Mouse (Mus musculus): ENCODE data around the gene Cd83. TPM values are rescaled to one million over a fixed set of nuclear protein-coding genes. Genes with fewer than 3 reads are reported as not detected.
A peak's percentile ranks its signal among the peaks of the same experiment; 100 is the strongest.

Gene Cd83
- total RNA-seq (2014; rRNA removed) (3.8 and 4.4 TPM in 2 replicates), polyA plus RNA-seq (2012; rRNA removed) (0.40 and 0.73 TPM in 2 replicates)

GRCm38 (mm10) chr13:43784725-43785711 is at the start of gene Cd83:
Cd83 (plus strand) TSS chr13:43784775.
- Histone ChIP-seq H3K9ac (ENCODE audit: low read depth, low read length) (peak within 1 kb of the TSS; percentile 49), H3K36me3 (ENCODE audit: control insufficient read depth, insufficient read depth, low read length) (no peaks in the 10 kb centered on the region), H3K27me3 (ENCODE audit: control insufficient read depth, insufficient read depth, low read length) (no peaks in the 10 kb centered on the region; the same call in 1 of the 2 replicates), H3K4me1 (ENCODE audit: control insufficient read depth, insufficient read depth, low read length) (peaks cover 7% of the 10 kb centered on the region; the same call in 1 of the 2 replicates), H3K27ac (replicated peaks; ENCODE audit: insufficient read depth, low read depth, low read length) (no peak within 1 kb of the TSS), H3K4me3 (ENCODE audit: insufficient read depth, low read depth, low read length) (peak within 1 kb of the TSS; percentile 60), H3K79me2 (ENCODE audit: control insufficient read depth, insufficient read depth, low read length) (no peaks in the 10 kb centered on the region)
- TF ChIP-seq POLR2A (IDR thresholded peaks at IDR 0.05; ENCODE audit: extremely low read depth, insufficient read depth, low read length): no peak
- 6% methylated on average over 73 of the region's 73 CpGs for WGBS
- no peak for DNase-seq (ENCODE audit: extremely low read depth, low read depth, low spot score)

GRCm38 (mm10) chr13:43739598-43740275 is 44.8 kb upstream of the Cd83 start:
- Histone ChIP-seq H3K36me3 (ENCODE audit: control insufficient read depth, insufficient read depth, low read length) (no peaks in the 10 kb centered on the region), H3K79me2 (ENCODE audit: control insufficient read depth, insufficient read depth, low read length) (no peaks in the 10 kb centered on the region), H3K27me3 (ENCODE audit: control insufficient read depth, insufficient read depth, low read length) (no peaks in the 10 kb centered on the region), H3K4me3 (ENCODE audit: insufficient read depth, low read depth, low read length) (no peak overlapping the region), H3K4me1 (ENCODE audit: control insufficient read depth, insufficient read depth, low read length) (no peaks in the 10 kb centered on the region), H3K9ac (ENCODE audit: low read depth, low read length) (no peak overlapping the region), H3K27ac (replicated peaks; ENCODE audit: insufficient read depth, low read depth, low read length) (no peak overlapping the region)
- peak; percentile 61 for DNase-seq (ENCODE audit: extremely low read depth, low read depth, low spot score)
- 32% methylated on average over 15 of the region's 15 CpGs for WGBS
- peak; percentile 89 for TF ChIP-seq CTCF (IDR thresholded peaks at IDR 0.05; ENCODE audit: low read depth, low read length)
- TF ChIP-seq POLR2A (IDR thresholded peaks at IDR 0.05; ENCODE audit: extremely low read depth, insufficient read depth, low read length): no peak

DNA sequence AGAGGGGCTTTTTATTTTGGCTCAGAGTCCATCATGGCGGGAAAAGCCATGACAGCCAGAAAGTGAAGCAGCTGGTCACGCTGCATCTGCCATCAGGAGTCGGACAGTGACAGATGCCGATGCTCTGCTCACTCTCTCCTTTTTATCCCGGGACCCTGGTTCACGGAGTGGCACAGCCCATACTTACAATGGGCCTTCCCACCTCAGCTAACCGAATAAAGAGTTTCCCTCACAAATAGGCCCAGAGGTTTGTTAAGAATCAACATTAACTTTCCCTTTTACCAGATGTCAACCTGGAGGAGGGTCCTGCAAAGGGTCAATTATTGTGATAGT is 44.3 kb upstream of the Cd83 start:
- H3K27ac ChIP-seq (replicated peaks; ENCODE audit: insufficient read depth, low read depth, low read length): no peak overlapping the region
- H3K79me2 ChIP-seq (ENCODE audit: control insufficient read depth, insufficient read depth, low read length): no peaks in the 10 kb centered on the region
- H3K4me1 ChIP-seq (ENCODE audit: control insufficient read depth, insufficient read depth, low read length): no peaks in the 10 kb centered on the region
- no peaks in the 10 kb centered on the region for H3K36me3 ChIP-seq (ENCODE audit: control insufficient read depth, insufficient read depth, low read length)
- no peaks in the 10 kb centered on the region for H3K27me3 ChIP-seq (ENCODE audit: control insufficient read depth, insufficient read depth, low read length)
- H3K9ac ChIP-seq (ENCODE audit: low read depth, low read length): no peak overlapping the region
- TF ChIP-seq CTCF (IDR thresholded peaks at IDR 0.05; ENCODE audit: low read depth, low read length) (no peak), POLR2A (IDR thresholded peaks at IDR 0.05; ENCODE audit: extremely low read depth, insufficient read depth, low read length) (no peak)
- no peak for DNase-seq (ENCODE audit: extremely low read depth, low read depth, low spot score)
- no peak overlapping the region for H3K4me3 ChIP-seq (ENCODE audit: insufficient read depth, low read depth, low read length)
- WGBS: 86% methylated on average over 7 of the region's 7 CpGs

- no peak overlapping the region for H3K4me3 ChIP-seq (ENCODE audit: insufficient read depth, low read depth, low read length)
- H3K4me1 ChIP-seq (ENCODE audit: control insufficient read depth, insufficient read depth, low read length): no peaks in the 10 kb centered on the region
- no peaks in the 10 kb centered on the region for H3K79me2 ChIP-seq (ENCODE audit: control insufficient read depth, insufficient read depth, low read length)
- no peaks in the 10 kb centered on the region for H3K27me3 ChIP-seq (ENCODE audit: control insufficient read depth, insufficient read depth, low read length)
- 0 out of 2 replicates have a peak, but pooled peaks have one; percentile 4 for TF ChIP-seq CTCF (IDR thresholded peaks at IDR 0.05; ENCODE audit: low read depth, low read length)
- no peak for TF ChIP-seq POLR2A (IDR thresholded peaks at IDR 0.05; ENCODE audit: extremely low read depth, insufficient read depth, low read length)
- WGBS: 65% methylated on average over 3 of the region's 3 CpGs
- DNase-seq (ENCODE audit: extremely low read depth, low read depth, low spot score): no peak
- H3K36me3 ChIP-seq (ENCODE audit: control insufficient read depth, insufficient read depth, low read length): no peaks in the 10 kb centered on the region
- no peak overlapping the region for H3K9ac ChIP-seq (ENCODE audit: low read depth, low read length)
- no peak overlapping the region for H3K27ac ChIP-seq (replicated peaks; ENCODE audit: insufficient read depth, low read depth, low read length)
These were observed 41.9 kb upstream of the Cd83 start for GRCm38 (mm10) chr13:43742677-43743076.

GRCm38 (mm10) chr13:43744259-43744658 is 40.3 kb upstream of the Cd83 start:
- H3K4me3 ChIP-seq (ENCODE audit: insufficient read depth, low read depth, low read length): no peak overlapping the region
- peak; percentile 12 for DNase-seq (ENCODE audit: extremely low read depth, low read depth, low spot score)
- no peaks in the 10 kb centered on the region for H3K4me1 ChIP-seq (ENCODE audit: control insufficient read depth, insufficient read depth, low read length)
- H3K27ac ChIP-seq (replicated peaks; ENCODE audit: insufficient read depth, low read depth, low read length): no peak overlapping the region
- no peaks in the 10 kb centered on the region for H3K36me3 ChIP-seq (ENCODE audit: control insufficient read depth, insufficient read depth, low read length)
- WGBS: 75% methylated on average over 7 of the region's 7 CpGs
- H3K9ac ChIP-seq (ENCODE audit: low read depth, low read length): no peak overlapping the region
- no peaks in the 10 kb centered on the region for H3K79me2 ChIP-seq (ENCODE audit: control insufficient read depth, insufficient read depth, low read length)
- TF ChIP-seq CTCF (IDR thresholded peaks at IDR 0.05; ENCODE audit: low read depth, low read length) (no peak), POLR2A (IDR thresholded peaks at IDR 0.05; ENCODE audit: extremely low read depth, insufficient read depth, low read length) (no peak)
- H3K27me3 ChIP-seq (ENCODE audit: control insufficient read depth, insufficient read depth, low read length): no peaks in the 10 kb centered on the region

All from liver, adult 2 months (tissue).